Mouse (Mus musculus) CH12.LX (cell line): ENCODE data around the gene Ttc9b. TPM values are rescaled to one million over a fixed set of nuclear protein-coding genes. Genes with fewer than 3 reads are reported as not detected.

ENCODE experiments used
- DNase-seq: peaks from one replicate; pipeline ENCODE4 v3.0.0-alpha.2; 2013; ENCODE audit errors: extremely low read depth
- H3K27ac ChIP-seq: 2 replicates; pipeline ENCODE4 v1.5.1; 2012; ENCODE audit warnings: low read depth, mild to moderate bottlenecking, control low read depth, moderate library complexity; ENCODE audit not compliant: insufficient read depth
- H3K27me3 ChIP-seq: replicated peaks from 2 replicates; pipeline ENCODE3; 2012; ENCODE audit warnings: inconsistent platforms
- H3K36me3 ChIP-seq, 2 experiments: replicated peaks in 1 of 2; 2 replicates each; pipeline versions ENCODE3 to v1.6.1; 2012; ENCODE audit warnings: inconsistent platforms in 1 of 2, low read length in 1 of 2, mild to moderate bottlenecking in 1 of 2, mixed read lengths in 1 of 2, moderate library complexity in 1 of 2; ENCODE audit not compliant: control insufficient read depth in 1 of 2, insufficient read depth in 1 of 2
- H3K4me1 ChIP-seq, 2 experiments: 2 replicates each; pipeline ENCODE4 v1.6.1; 2012; ENCODE audit warnings: inconsistent platforms in 1 of 2, moderate library complexity in 1 of 2; ENCODE audit not compliant: insufficient read depth in 2 of 2, control insufficient read depth in 1 of 2
- H3K4me2 ChIP-seq: 2 replicates; pipeline ENCODE4 v1.6.1; 2012; ENCODE audit warnings: low read depth, mild to moderate bottlenecking, control low read depth; ENCODE audit not compliant: poor library complexity, insufficient read depth, severe bottlenecking
- H3K4me3 ChIP-seq, 3 experiments: fragments of 150-350 bp in 1 of 3; sonication (generic) in 1 of 3; replicated peaks in 1 of 3; 2 replicates each; pipeline versions ENCODE3 to v1.5.1; 2011 to 2012; ENCODE audit warnings: low read depth in 2 of 3, low read length in 2 of 3, mild to moderate bottlenecking in 2 of 3, moderate library complexity in 2 of 3, control low read depth in 1 of 3, improper control_type of control experiment in 1 of 3, inconsistent platforms in 1 of 3, mixed read lengths in 1 of 3; ENCODE audit not compliant: poor library complexity in 1 of 3
- H3K79me2 ChIP-seq: replicated peaks from 2 replicates; pipeline ENCODE4 v1.6.1; 2012; ENCODE audit warnings: mild to moderate bottlenecking, moderate library complexity; ENCODE audit not compliant: control insufficient read depth, poor library complexity, insufficient read depth, severe bottlenecking; ENCODE audit errors: extremely low read depth
- H3K9ac ChIP-seq: 2 replicates; pipeline ENCODE4 v1.6.1; 2012; ENCODE audit warnings: low read depth, mild to moderate bottlenecking, control low read depth, moderate library complexity; ENCODE audit not compliant: insufficient read depth
- H3K9me3 ChIP-seq: replicated peaks from 2 replicates; pipeline ENCODE3; 2012; ENCODE audit warnings: low read length, inconsistent platforms, mixed read lengths
- BHLHE40 ChIP-seq: IDR thresholded peaks from 2 replicates; pipeline ENCODE4 v1.6.1; 2011; ENCODE audit warnings: mild to moderate bottlenecking, low read depth, low read length, improper control_type of control experiment
- CHD2 ChIP-seq: IDR thresholded peaks from 2 replicates; pipeline ENCODE4 v1.6.1; 2011; ENCODE audit warnings: low read length, improper control_type of control experiment
- CTCF ChIP-seq, 2 experiments: IDR thresholded peaks in 1 of 2; conservative IDR thresholded peaks in 1 of 2; 2 replicates each; pipeline ENCODE4 v1.5.1; 2011 to 2012; ENCODE audit warnings: low read depth in 2 of 2, low read length in 2 of 2, improper control_type of control experiment in 1 of 2, inconsistent platforms in 1 of 2, mild to moderate bottlenecking in 1 of 2, moderate library complexity in 1 of 2
- E2F4 ChIP-seq: IDR thresholded peaks from 2 replicates; pipeline ENCODE4 v1.6.1; 2011; ENCODE audit warnings: low read depth, low read length, improper control_type of control experiment; ENCODE audit not compliant: insufficient replicate concordance
- ELF1 ChIP-seq: IDR thresholded peaks from 2 replicates; pipeline ENCODE4 v1.6.1; 2014; ENCODE audit warnings: low read depth, mild to moderate bottlenecking, inconsistent platforms, low read length, improper control_type of control experiment
- EP300 ChIP-seq: IDR thresholded peaks from 2 replicates; pipeline ENCODE4 v1.6.1; 2011; ENCODE audit warnings: low read length, improper control_type of control experiment
- JUND ChIP-seq: conservative IDR thresholded peaks from 2 replicates; pipeline ENCODE4 v1.6.1; 2011; ENCODE audit warnings: low read depth, low read length, improper control_type of control experiment
- KAT2A ChIP-seq: IDR thresholded peaks from 2 replicates; pipeline ENCODE4 v1.6.1; 2012; ENCODE audit warnings: low read length, improper control_type of control experiment, inconsistent platforms; ENCODE audit not compliant: insufficient replicate concordance
- MAX ChIP-seq: IDR thresholded peaks from 2 replicates; pipeline ENCODE4 v1.6.1; 2011; ENCODE audit warnings: low read length, improper control_type of control experiment
- MEF2A ChIP-seq: IDR thresholded peaks from 2 replicates; pipeline ENCODE4 v1.6.1; 2014; ENCODE audit warnings: low read depth, mild to moderate bottlenecking, inconsistent platforms, low read length, improper control_type of control experiment, borderline replicate concordance
- MXI1 ChIP-seq: IDR thresholded peaks from 2 replicates; pipeline ENCODE4 v1.6.1; 2011; ENCODE audit warnings: mild to moderate bottlenecking, low read depth, low read length, improper control_type of control experiment
- NELFE ChIP-seq: IDR thresholded peaks from 2 replicates; pipeline ENCODE4 v1.6.1; 2011; ENCODE audit warnings: low read depth, low read length, improper control_type of control experiment
- NRF1 ChIP-seq: IDR thresholded peaks from 2 replicates; pipeline ENCODE4 v1.6.1; 2014; ENCODE audit warnings: low read depth, mild to moderate bottlenecking, inconsistent platforms, low read length, improper control_type of control experiment, moderate library complexity
- PAX5 ChIP-seq: IDR thresholded peaks from 2 replicates; pipeline ENCODE4 v1.6.1; 2012; ENCODE audit warnings: low read length, inconsistent platforms, mixed read lengths
- POLR2A ChIP-seq: IDR thresholded peaks from 2 replicates; pipeline ENCODE4 v1.6.1; 2011; ENCODE audit warnings: low read depth, mild to moderate bottlenecking, improper control_type of control experiment, low read length
- POLR2AphosphoS2 ChIP-seq: IDR thresholded peaks from 2 replicates; pipeline ENCODE4 v1.6.1; 2011; ENCODE audit warnings: low read depth, low read length, improper control_type of control experiment
- RCOR1 ChIP-seq: conservative IDR thresholded peaks from 2 replicates; pipeline ENCODE4 v1.6.1; 2012; ENCODE audit warnings: low read depth, mild to moderate bottlenecking, inconsistent platforms, low read length, improper control_type of control experiment
- SIN3A ChIP-seq: IDR thresholded peaks from 2 replicates; pipeline ENCODE4 v1.6.1; 2012; ENCODE audit warnings: low read length, improper control_type of control experiment, inconsistent platforms
- TBP ChIP-seq: conservative IDR thresholded peaks from 2 replicates; pipeline ENCODE4 v1.6.1; 2011; ENCODE audit warnings: low read depth, low read length, improper control_type of control experiment
- TCF12 ChIP-seq: IDR thresholded peaks from 2 replicates; pipeline ENCODE4 v1.6.1; 2014; ENCODE audit warnings: low read depth, mild to moderate bottlenecking, inconsistent platforms, low read length, improper control_type of control experiment
- USF1 ChIP-seq: IDR thresholded peaks from 2 replicates; pipeline ENCODE4 v1.6.1; 2014; ENCODE audit warnings: low read depth, mild to moderate bottlenecking, inconsistent platforms, low read length, improper control_type of control experiment
- ZKSCAN1 ChIP-seq: IDR thresholded peaks from 2 replicates; pipeline ENCODE4 v1.6.1; 2012; ENCODE audit warnings: low read depth, inconsistent platforms, low read length, improper control_type of control experiment, borderline replicate concordance
- ZNF384 ChIP-seq: IDR thresholded peaks from 2 replicates; pipeline ENCODE4 v1.6.1; 2012; ENCODE audit warnings: low read depth, low read length, improper control_type of control experiment, inconsistent platforms
- dilution Hi-C: fragments of 300-500 bp; cut with MboI; formaldehyde crosslinking; loops from 2 replicates; pipeline ENCODE4 v1.14.3; 2020; ENCODE audit warnings: low sequenced_read_pairs; ENCODE audit not compliant: extremely low pct_unique_long_range_greater_than_20kb, extremely low pct_ligation_motif_present
- in situ Hi-C: fragments of 300-500 bp; cut with MboI; formaldehyde crosslinking; loops from 3 replicates; pipeline ENCODE4 v1.14.3; 2019; ENCODE audit warnings: low sequenced_read_pairs, low pct_ligation_motif_present, low pct_unique_long_range_greater_than_20kb, mixed read lengths
- polyA plus RNA-seq: library from polyadenylated mRNA; unstranded; fragments of >175 nt; gene quantifications from 2 replicates; pipeline ENCODE4 v1.2.1, GENCODE M21; 2012; ENCODE audit warnings: low read depth; ENCODE audit not compliant: insufficient read length
- total RNA-seq, 2 experiments: library from RNA; depleted of rRNA; stranded (reverse); fragments of 300-350 nt in 1 of 2; fragments of >200 nt in 1 of 2; gene quantifications; 2 replicates each; pipeline ENCODE4 v1.2.3; 2012 to 2014

Ttc9b gene
- total and polyA plus RNA-seq, 3 experiments, result not detected

GRCm38 (mm10) chr7:27613751-27614499 lies 39.8 kb upstream of the Ttc9b start:
- dilution Hi-C loops (no loop called here), in situ Hi-C loops (no loop called here)
- H3K27me3 ChIP-seq, result no peaks in the 10 kb centered on the region
- H3K4me3 ChIP-seq, result no peak overlapping the region
- H3K9ac ChIP-seq, result no peak overlapping the region
- H3K27ac ChIP-seq, result no peak overlapping the region
- H3K79me2 ChIP-seq, result no peaks in the 10 kb centered on the region
- H3K4me1 ChIP-seq, result peaks cover 17 to 53% of the 10 kb centered on the region in 2 experiments
- H3K36me3 ChIP-seq, result peaks cover 50 to 82% of the 10 kb centered on the region in 2 experiments
- TF ChIP-seq ELF1 (no peak), USF1 (no peak), CTCF (conservative IDR thresholded peaks at IDR 0.05 in 1 of 2, IDR thresholded peaks at IDR 0.05 in 1 of 2; ENCODE audit: low read depth in 2 of 2, low read length in 2 of 2) (no peak), ZKSCAN1 (no peak), JUND (no peak), MXI1 (no peak), BHLHE40 (no peak), CHD2 (no peak), MAX (no peak), TCF12 (no peak), PAX5 (no peak), ZNF384 (no peak), E2F4 (no peak)
- DNase-seq, result no peak
- H3K9me3 ChIP-seq, result no peaks in the 10 kb centered on the region
- H3K4me2 ChIP-seq, result no peak overlapping the region

- H3K9ac ChIP-seq, result no peak overlapping the region
- in situ Hi-C loops (no loop called here), dilution Hi-C loops (no loop called here)
- H3K27ac ChIP-seq, result no peak overlapping the region
- no peak overlapping the region for H3K4me2 ChIP-seq
- H3K4me3 ChIP-seq, result no peak overlapping the region
- DNase-seq, result no peak
- no peaks in the 10 kb centered on the region for H3K27me3 ChIP-seq
- peaks cover 52 to 95% of the 10 kb centered on the region in 2 experiments for H3K36me3 ChIP-seq
- H3K79me2 ChIP-seq, result no peaks in the 10 kb centered on the region
- no peaks in the 10 kb centered on the region for H3K9me3 ChIP-seq
- no peaks in the 10 kb centered on the region for H3K4me1 ChIP-seq
- no peak for TF ChIP-seq SIN3A
- TF ChIP-seq POLR2A, result no peak
- no peak for TF ChIP-seq TBP
- TF ChIP-seq NRF1, result no peak
- TF ChIP-seq MEF2A, result no peak
- TF ChIP-seq RCOR1, result no peak
- TF ChIP-seq NELFE, result no peak
- no peak for TF ChIP-seq ZNF384
- no peak for TF ChIP-seq KAT2A
- TF ChIP-seq MAX, result no peak
- TF ChIP-seq ELF1, result no peak
- no peak for TF ChIP-seq POLR2AphosphoS2
- no peak for TF ChIP-seq TCF12
- no peak for TF ChIP-seq CTCF (conservative IDR thresholded peaks at IDR 0.05 in 1 of 2, IDR thresholded peaks at IDR 0.05 in 1 of 2; ENCODE audit: low read depth in 2 of 2, low read length in 2 of 2)
- no peak for TF ChIP-seq CHD2
- no peak for TF ChIP-seq E2F4
- no peak for TF ChIP-seq EP300
- TF ChIP-seq PAX5, result no peak
Measured at GRCm38 (mm10) chr7:27621028-27621427, 32.7 kb upstream of the Ttc9b start.
